Mouse (Mus musculus) intestine, postnatal 0 days (tissue): ENCODE data around the gene Cpa3. TPM values are rescaled to one million over a fixed set of nuclear protein-coding genes. Genes with fewer than 3 reads are reported as not detected.

Experiments used
- ATAC-seq: fragments of 200-750 bp; cut with Nextera tagmentation; 2 replicates; pipeline ENCODE4 v1.8.0; 2017; ENCODE audit warnings: mild to moderate bottlenecking, moderate TSS enrichment, moderate library complexity
- H3K27ac ChIP-seq: fragments of 300-500 bp; sonication (generic); 2 replicates; pipeline ENCODE4 v1.5.1; 2014; ENCODE audit warnings: mild to moderate bottlenecking, low read depth, low read length, moderate library complexity
- H3K27me3 ChIP-seq: fragments of 300-500 bp; sonication (generic); replicated peaks from 2 replicates; pipeline ENCODE4 v1.6.1; 2014; ENCODE audit warnings: low read length, mixed read lengths; ENCODE audit not compliant: control insufficient read depth, insufficient read depth
- H3K36me3 ChIP-seq: fragments of 300-500 bp; sonication (generic); 2 replicates; pipeline ENCODE4 v1.6.1; 2014; ENCODE audit warnings: mild to moderate bottlenecking, moderate library complexity; ENCODE audit not compliant: control insufficient read depth, insufficient read depth
- H3K4me1 ChIP-seq: fragments of 300-500 bp; sonication (generic); replicated peaks from 2 replicates; pipeline ENCODE4 v1.6.1; 2014; ENCODE audit warnings: antibody characterized with exemption, low read length, mixed read lengths; ENCODE audit not compliant: control insufficient read depth, insufficient read depth
- H3K4me2 ChIP-seq: fragments of 300-500 bp; sonication (generic); replicated peaks from 2 replicates; pipeline ENCODE4 v1.6.1; 2014; ENCODE audit warnings: low read depth, mild to moderate bottlenecking, moderate library complexity
- H3K4me3 ChIP-seq: fragments of 300-500 bp; sonication (generic); 2 replicates; pipeline ENCODE4 v1.5.1; 2014; ENCODE audit warnings: low read depth, low read length
- H3K9ac ChIP-seq: fragments of 300-500 bp; sonication (generic); 2 replicates; pipeline ENCODE4 v1.6.1; 2014; ENCODE audit warnings: mild to moderate bottlenecking, low read depth, low read length
- H3K9me3 ChIP-seq: fragments of 300-500 bp; sonication (generic); 2 replicates; pipeline ENCODE4 v1.6.1; 2016; ENCODE audit warnings: mixed run types; ENCODE audit not compliant: control insufficient read depth
- CTCF ChIP-seq: sonication (generic); IDR thresholded peaks from 2 replicates; pipeline ENCODE4 v1.5.1; 2016; ENCODE audit warnings: low read depth, mild to moderate bottlenecking, control low read depth, antibody characterized with exemption, moderate library complexity
- WGBS: fragments of 180-500 bp; shearing (Covaris S2); extraction: QIAGEN DNeasy Blood & Tissue Kit; methylation state at CpG from one replicate; pipeline ENCODE4 v1.1.7; 2014; 5-methylcytosine and 5-hydroxymethylcytosine counted together
- polyA plus RNA-seq: library from polyadenylated mRNA; unstranded; fragments of >200 nt; fragmentation: Nextera tagmentation; extraction: Ambion mirVana; gene quantifications from 2 replicates; pipeline ENCODE4 v1.2.1, GENCODE M21; 2015

The Cpa3 gene
- polyA plus RNA-seq, 1 experiment from 2014 or later = 5.2 TPM

GRCm38 (mm10) chr3:20243913-20244312 is 1.9 kb upstream of the Cpa3 start:
- no peak overlapping the region for H3K4me2 ChIP-seq
- H3K27ac ChIP-seq = no peak overlapping the region
- ATAC-seq = no peak
- H3K9ac ChIP-seq = no peak overlapping the region
- no peaks in the 10 kb centered on the region for H3K36me3 ChIP-seq
- no peaks in the 10 kb centered on the region for H3K9me3 ChIP-seq
- 75% methylated on average over 1 of the region's 1 CpGs for WGBS
- H3K27me3 ChIP-seq = no peaks in the 10 kb centered on the region
- TF ChIP-seq CTCF = no peak
- H3K4me3 ChIP-seq = no peak overlapping the region
- H3K4me1 ChIP-seq = no peaks in the 10 kb centered on the region

GRCm38 (mm10) chr3:20239741-20240140 is 2.2 kb downstream of the Cpa3 start:
- 76% methylated on average over 3 of the region's 3 CpGs for WGBS
- no peak for ATAC-seq
- Histone ChIP-seq H3K27me3 (no peaks in the 10 kb centered on the region), H3K4me2 (no peak overlapping the region), H3K4me1 (no peaks in the 10 kb centered on the region), H3K9ac (no peak overlapping the region), H3K27ac (no peak overlapping the region), H3K9me3 (no peaks in the 10 kb centered on the region), H3K4me3 (no peak overlapping the region), H3K36me3 (no peaks in the 10 kb centered on the region)
- no peak for TF ChIP-seq CTCF

- no peak for TF ChIP-seq CTCF
- ATAC-seq = no peak
- WGBS = 49% methylated on average over 1 of the region's 1 CpGs
Measured at GRCm38 (mm10) chr3:20236965-20237364, 5.0 kb downstream of the Cpa3 start.

GRCm38 (mm10) chr3:20229027-20229426 is 13.0 kb downstream of the Cpa3 start:
- H3K36me3 ChIP-seq = no peaks in the 10 kb centered on the region
- H3K4me2 ChIP-seq = no peak overlapping the region
- no peaks in the 10 kb centered on the region for H3K27me3 ChIP-seq
- no peak for ATAC-seq
- no peak overlapping the region for H3K27ac ChIP-seq
- no peak for TF ChIP-seq CTCF
- H3K4me3 ChIP-seq = no peak overlapping the region
- no peak overlapping the region for H3K9ac ChIP-seq
- H3K9me3 ChIP-seq = no peaks in the 10 kb centered on the region
- no peaks in the 10 kb centered on the region for H3K4me1 ChIP-seq
- 82% methylated on average over 1 of the region's 1 CpGs for WGBS

More at GRCm38 (mm10) chr3:20236965-20237364, 5.0 kb downstream of the Cpa3 start:
- Histone ChIP-seq H3K4me2 (no peak overlapping the region), H3K27ac (no peak overlapping the region), H3K4me1 (no peaks in the 10 kb centered on the region), H3K4me3 (no peak overlapping the region), H3K27me3 (no peaks in the 10 kb centered on the region), H3K9me3 (no peaks in the 10 kb centered on the region), H3K9ac (no peak overlapping the region), H3K36me3 (no peaks in the 10 kb centered on the region)

- Histone ChIP-seq H3K4me1 (no peaks in the 10 kb centered on the region), H3K4me3 (no peak overlapping the region), H3K36me3 (no peaks in the 10 kb centered on the region), H3K27ac (no peak overlapping the region), H3K9me3 (no peaks in the 10 kb centered on the region), H3K27me3 (no peaks in the 10 kb centered on the region), H3K9ac (no peak overlapping the region), H3K4me2 (no peak overlapping the region)
- 72% methylated on average over 2 of the region's 2 CpGs for WGBS
- no peak for TF ChIP-seq CTCF
- ATAC-seq = no peak
Measured at GRCm38 (mm10) chr3:20225429-20225828, 16.6 kb downstream of the Cpa3 start.

- H3K4me2 ChIP-seq = no peak overlapping the region
- no peaks in the 10 kb centered on the region for H3K9me3 ChIP-seq
- no peak for TF ChIP-seq CTCF
- H3K4me3 ChIP-seq = no peak overlapping the region
- no peak overlapping the region for H3K9ac ChIP-seq
- no peaks in the 10 kb centered on the region for H3K4me1 ChIP-seq
- H3K36me3 ChIP-seq = no peaks in the 10 kb centered on the region
- no peaks in the 10 kb centered on the region for H3K27me3 ChIP-seq
- 82% methylated on average over 9 of the region's 9 CpGs for WGBS
- no peak for ATAC-seq
- H3K27ac ChIP-seq = no peak overlapping the region
Measured at GRCm38 (mm10) chr3:20222926-20223698, 18.9 kb downstream of the Cpa3 start.
